Mouse (Mus musculus) CH12.LX (cell line): ENCODE data around the gene Plekha5. TPM values are rescaled to one million over a fixed set of nuclear protein-coding genes. Genes with fewer than 3 reads are reported as not detected.

ENCODE experiments used
- DNase-seq: peaks from one replicate; pipeline ENCODE4 v3.0.0-alpha.2; 2013; ENCODE audit errors: extremely low read depth
- H3K27ac ChIP-seq: 2 replicates; pipeline ENCODE4 v1.5.1; 2012; ENCODE audit warnings: low read depth, mild to moderate bottlenecking, control low read depth, moderate library complexity; ENCODE audit not compliant: insufficient read depth
- H3K27me3 ChIP-seq: replicated peaks from 2 replicates; pipeline ENCODE3; 2012; ENCODE audit warnings: inconsistent platforms
- H3K36me3 ChIP-seq, 2 experiments: replicated peaks in 1 of 2; 2 replicates each; pipeline versions ENCODE3 to v1.6.1; 2012; ENCODE audit warnings: inconsistent platforms in 1 of 2, low read length in 1 of 2, mild to moderate bottlenecking in 1 of 2, mixed read lengths in 1 of 2, moderate library complexity in 1 of 2; ENCODE audit not compliant: control insufficient read depth in 1 of 2, insufficient read depth in 1 of 2
- H3K4me1 ChIP-seq, 2 experiments: 2 replicates each; pipeline ENCODE4 v1.6.1; 2012; ENCODE audit warnings: inconsistent platforms in 1 of 2, moderate library complexity in 1 of 2; ENCODE audit not compliant: insufficient read depth in 2 of 2, control insufficient read depth in 1 of 2
- H3K4me2 ChIP-seq: 2 replicates; pipeline ENCODE4 v1.6.1; 2012; ENCODE audit warnings: low read depth, mild to moderate bottlenecking, control low read depth; ENCODE audit not compliant: poor library complexity, insufficient read depth, severe bottlenecking
- H3K4me3 ChIP-seq, 3 experiments: fragments of 150-350 bp in 1 of 3; sonication (generic) in 1 of 3; replicated peaks in 1 of 3; 2 replicates each; pipeline versions ENCODE3 to v1.5.1; 2011 to 2012; ENCODE audit warnings: low read depth in 2 of 3, low read length in 2 of 3, mild to moderate bottlenecking in 2 of 3, moderate library complexity in 2 of 3, control low read depth in 1 of 3, improper control_type of control experiment in 1 of 3, inconsistent platforms in 1 of 3, mixed read lengths in 1 of 3; ENCODE audit not compliant: poor library complexity in 1 of 3
- H3K79me2 ChIP-seq: replicated peaks from 2 replicates; pipeline ENCODE4 v1.6.1; 2012; ENCODE audit warnings: mild to moderate bottlenecking, moderate library complexity; ENCODE audit not compliant: control insufficient read depth, poor library complexity, insufficient read depth, severe bottlenecking; ENCODE audit errors: extremely low read depth
- H3K9ac ChIP-seq: 2 replicates; pipeline ENCODE4 v1.6.1; 2012; ENCODE audit warnings: low read depth, mild to moderate bottlenecking, control low read depth, moderate library complexity; ENCODE audit not compliant: insufficient read depth
- H3K9me3 ChIP-seq: replicated peaks from 2 replicates; pipeline ENCODE3; 2012; ENCODE audit warnings: low read length, inconsistent platforms, mixed read lengths
- CHD1 ChIP-seq: IDR thresholded peaks from 2 replicates; pipeline ENCODE4 v1.6.1; 2012; ENCODE audit warnings: low read depth, low read length, improper control_type of control experiment, inconsistent platforms
- CTCF ChIP-seq, 2 experiments: IDR thresholded peaks in 1 of 2; conservative IDR thresholded peaks in 1 of 2; 2 replicates each; pipeline ENCODE4 v1.5.1; 2011 to 2012; ENCODE audit warnings: low read depth in 2 of 2, low read length in 2 of 2, improper control_type of control experiment in 1 of 2, inconsistent platforms in 1 of 2, mild to moderate bottlenecking in 1 of 2, moderate library complexity in 1 of 2
- ETS1 ChIP-seq: conservative IDR thresholded peaks from 2 replicates; pipeline ENCODE4 v1.6.1; 2012; ENCODE audit warnings: low read depth, mild to moderate bottlenecking, inconsistent platforms, low read length, improper control_type of control experiment, moderate library complexity
- GABPA ChIP-seq: IDR thresholded peaks from 2 replicates; pipeline ENCODE4 v1.6.1; 2012; ENCODE audit warnings: low read depth, low read length, improper control_type of control experiment, inconsistent platforms; ENCODE audit not compliant: insufficient replicate concordance
- IRF4 ChIP-seq: IDR thresholded peaks from 2 replicates; pipeline ENCODE4 v1.6.1; 2014; ENCODE audit warnings: low read depth, mild to moderate bottlenecking, inconsistent platforms, low read length, improper control_type of control experiment
- MAFK ChIP-seq: IDR thresholded peaks from 2 replicates; pipeline ENCODE4 v1.6.1; 2011; ENCODE audit warnings: low read length, improper control_type of control experiment; ENCODE audit not compliant: insufficient replicate concordance
- MAX ChIP-seq: IDR thresholded peaks from 2 replicates; pipeline ENCODE4 v1.6.1; 2011; ENCODE audit warnings: low read length, improper control_type of control experiment
- MYC ChIP-seq: IDR thresholded peaks from 2 replicates; pipeline ENCODE4 v1.6.1; 2011; ENCODE audit warnings: low read depth, mild to moderate bottlenecking, improper control_type of control experiment, low read length
- NELFE ChIP-seq: IDR thresholded peaks from 2 replicates; pipeline ENCODE4 v1.6.1; 2011; ENCODE audit warnings: low read depth, low read length, improper control_type of control experiment
- NRF1 ChIP-seq: IDR thresholded peaks from 2 replicates; pipeline ENCODE4 v1.6.1; 2014; ENCODE audit warnings: low read depth, mild to moderate bottlenecking, inconsistent platforms, low read length, improper control_type of control experiment, moderate library complexity
- PAX5 ChIP-seq: IDR thresholded peaks from 2 replicates; pipeline ENCODE4 v1.6.1; 2012; ENCODE audit warnings: low read length, inconsistent platforms, mixed read lengths
- POLR2A ChIP-seq: IDR thresholded peaks from 2 replicates; pipeline ENCODE4 v1.6.1; 2011; ENCODE audit warnings: low read depth, mild to moderate bottlenecking, improper control_type of control experiment, low read length
- POLR2AphosphoS2 ChIP-seq: IDR thresholded peaks from 2 replicates; pipeline ENCODE4 v1.6.1; 2011; ENCODE audit warnings: low read depth, low read length, improper control_type of control experiment
- RAD21 ChIP-seq: IDR thresholded peaks from 2 replicates; pipeline ENCODE4 v1.6.1; 2011; ENCODE audit warnings: low read depth, mild to moderate bottlenecking, low read length, improper control_type of control experiment, moderate library complexity
- SIN3A ChIP-seq: IDR thresholded peaks from 2 replicates; pipeline ENCODE4 v1.6.1; 2012; ENCODE audit warnings: low read length, improper control_type of control experiment, inconsistent platforms
- TCF12 ChIP-seq: IDR thresholded peaks from 2 replicates; pipeline ENCODE4 v1.6.1; 2014; ENCODE audit warnings: low read depth, mild to moderate bottlenecking, inconsistent platforms, low read length, improper control_type of control experiment
- USF1 ChIP-seq: IDR thresholded peaks from 2 replicates; pipeline ENCODE4 v1.6.1; 2014; ENCODE audit warnings: low read depth, mild to moderate bottlenecking, inconsistent platforms, low read length, improper control_type of control experiment
- USF2 ChIP-seq: conservative IDR thresholded peaks from 2 replicates; pipeline ENCODE4 v1.6.1; 2011; ENCODE audit warnings: low read depth, low read length, improper control_type of control experiment
- ZKSCAN1 ChIP-seq: IDR thresholded peaks from 2 replicates; pipeline ENCODE4 v1.6.1; 2012; ENCODE audit warnings: low read depth, inconsistent platforms, low read length, improper control_type of control experiment, borderline replicate concordance
- ZMIZ1 ChIP-seq: IDR thresholded peaks from 2 replicates; pipeline ENCODE4 v1.6.1; 2012; ENCODE audit warnings: low read depth, mild to moderate bottlenecking, inconsistent platforms, low read length, improper control_type of control experiment
- dilution Hi-C: fragments of 300-500 bp; cut with MboI; formaldehyde crosslinking; loops from 2 replicates; pipeline ENCODE4 v1.14.3; 2020; ENCODE audit warnings: low sequenced_read_pairs; ENCODE audit not compliant: extremely low pct_unique_long_range_greater_than_20kb, extremely low pct_ligation_motif_present
- in situ Hi-C: fragments of 300-500 bp; cut with MboI; formaldehyde crosslinking; loops from 3 replicates; pipeline ENCODE4 v1.14.3; 2019; ENCODE audit warnings: low sequenced_read_pairs, low pct_ligation_motif_present, low pct_unique_long_range_greater_than_20kb, mixed read lengths
- polyA plus RNA-seq: library from polyadenylated mRNA; unstranded; fragments of >175 nt; gene quantifications from 2 replicates; pipeline ENCODE4 v1.2.1, GENCODE M21; 2012; ENCODE audit warnings: low read depth; ENCODE audit not compliant: insufficient read length
- total RNA-seq, 2 experiments: library from RNA; depleted of rRNA; stranded (reverse); fragments of 300-350 nt in 1 of 2; fragments of >200 nt in 1 of 2; gene quantifications; 2 replicates each; pipeline ENCODE4 v1.2.3; 2012 to 2014

Gene Plekha5
- total and polyA plus RNA-seq, 3 experiments = 0.12 to 0.38 (median 0.27) TPM

- Histone ChIP-seq H3K36me3 (no peaks in the 10 kb centered on the region), H3K27ac (no peak overlapping the region), H3K27me3 (no peaks in the 10 kb centered on the region), H3K79me2 (no peaks in the 10 kb centered on the region), H3K4me1 (no peaks in the 10 kb centered on the region), H3K4me3 (no peak overlapping the region), H3K4me2 (no peak overlapping the region), H3K9me3 (peaks cover 47% of the 10 kb centered on the region), H3K9ac (no peak overlapping the region)
- dilution Hi-C loops = no loop called here
- in situ Hi-C loops = no loop called here
- DNase-seq = no peak
- TF ChIP-seq GABPA (no peak), POLR2A (no peak), MYC (no peak), NELFE (no peak), POLR2AphosphoS2 (no peak), MAFK (no peak), USF1 (no peak), NRF1 (no peak), TCF12 (no peak), USF2 (no peak), CTCF (conservative IDR thresholded peaks at IDR 0.05 in 1 of 2, IDR thresholded peaks at IDR 0.05 in 1 of 2; ENCODE audit: low read depth in 2 of 2, low read length in 2 of 2) (no peak), ZMIZ1 (no peak), PAX5 (no peak), MAX (no peak), ETS1 (no peak), ZKSCAN1 (no peak), SIN3A (no peak), CHD1 (no peak), IRF4 (no peak), RAD21 (no peak)
Observed at GRCm38 (mm10) chr6:140423041-140423845, 611 bp upstream of the Plekha5 start.
